Mouse (Mus musculus): Measurements from ENCODE around the gene Slc8a1.

GRCm38 (mm10) chr17:81618461-81618860, 119.7 kb downstream of the Slc8a1 start:
- no peak for TF ChIP-seq MAFK (IDR thresholded peaks at IDR 0.05; ENCODE audit: insufficient read depth, low read depth, low read length)
- no peak for TF ChIP-seq ZC3H11A (IDR thresholded peaks at IDR 0.05; ENCODE audit: borderline replicate concordance, low read depth, low read length)

Data from ES-E14 (cell line).